Mouse (Mus musculus) G1E (cell line): ENCODE measurements around the gene Rpl18.

Source experiments
- CTCF ChIP-seq: IDR thresholded peaks from 2 replicates; pipeline ENCODE4 v1.5.1; 2012; ENCODE audit warnings: low read depth, low read length, inconsistent platforms, mixed read lengths
- GATA1 ChIP-seq: IDR thresholded peaks from 2 replicates; pipeline ENCODE4 v1.6.1; 2012; ENCODE audit warnings: borderline replicate concordance, low read length, inconsistent platforms, mixed read lengths
- POLR2AphosphoS5 ChIP-seq: IDR thresholded peaks from 2 replicates; pipeline ENCODE4 v1.6.1; 2012; ENCODE audit warnings: low read depth, low read length, inconsistent platforms; ENCODE audit not compliant: insufficient replicate concordance

DNA sequence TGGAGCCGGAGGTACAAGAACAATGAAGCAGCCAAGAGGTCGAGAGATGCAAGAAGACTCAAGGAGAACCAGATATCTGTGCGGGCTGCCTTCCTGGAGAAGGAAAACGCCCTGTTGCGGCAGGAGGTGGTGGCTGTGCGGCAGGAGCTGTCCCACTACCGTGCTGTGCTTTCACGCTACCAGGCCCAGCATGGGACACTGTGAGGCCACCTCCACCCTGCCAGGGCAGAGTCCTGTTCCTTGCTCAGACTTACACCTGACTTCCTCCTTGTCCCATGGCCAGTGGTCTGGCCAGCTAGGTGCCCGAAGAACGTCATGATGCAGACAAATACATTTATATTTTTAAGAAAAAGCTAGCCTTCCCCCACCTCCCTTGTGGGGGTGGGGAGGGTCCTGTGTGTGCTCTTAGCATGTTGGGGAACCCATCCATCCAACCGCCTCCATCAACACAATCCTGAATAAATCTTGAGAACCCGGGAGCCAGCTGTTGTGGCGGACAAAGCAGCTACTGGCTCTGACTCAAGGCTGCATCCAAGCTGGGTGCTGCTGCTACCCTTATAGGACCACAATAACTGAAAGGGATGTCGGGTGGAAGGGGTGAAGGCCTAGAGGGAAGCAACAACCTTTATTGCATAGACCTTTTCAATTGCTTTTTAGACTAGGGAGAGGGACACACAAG is 5.4 kb upstream of the Rpl18 start:
- TF ChIP-seq CTCF (no peak), POLR2AphosphoS5 (peak; percentile 12; the same call in 1 of the 2 replicates), GATA1 (no peak)
